Mouse (Mus musculus) left cerebral cortex, adult 9 months (tissue): ENCODE results near the gene Aak1.

ENCODE experiments used
- DNase-seq, 2 experiments: peaks; one replicate each; pipeline ENCODE4 v3.0.0; 2022; ENCODE audit warnings: low spot score in 2 of 2

The Aak1 gene

DNA sequence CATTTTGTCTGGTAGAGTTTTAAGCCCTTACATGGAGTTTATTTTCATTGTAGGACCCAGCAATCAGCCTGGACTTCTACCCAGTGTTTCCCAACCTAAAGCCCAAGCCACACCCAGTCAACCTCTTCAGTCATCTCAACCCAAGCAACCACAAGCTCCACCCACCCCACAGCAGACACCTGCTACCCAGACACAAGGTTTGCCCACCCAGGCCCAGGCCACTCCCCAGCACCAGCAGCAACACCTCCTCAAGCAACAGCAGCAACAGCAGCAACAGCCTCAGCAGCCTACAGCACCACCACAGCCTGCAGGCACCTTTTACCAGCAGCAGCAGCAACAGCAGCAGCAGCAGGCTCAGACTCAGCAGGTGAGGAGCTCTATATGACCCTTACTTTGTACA, 106.9 kb downstream of the Aak1 start:
- no peak for DNase-seq

DNA sequence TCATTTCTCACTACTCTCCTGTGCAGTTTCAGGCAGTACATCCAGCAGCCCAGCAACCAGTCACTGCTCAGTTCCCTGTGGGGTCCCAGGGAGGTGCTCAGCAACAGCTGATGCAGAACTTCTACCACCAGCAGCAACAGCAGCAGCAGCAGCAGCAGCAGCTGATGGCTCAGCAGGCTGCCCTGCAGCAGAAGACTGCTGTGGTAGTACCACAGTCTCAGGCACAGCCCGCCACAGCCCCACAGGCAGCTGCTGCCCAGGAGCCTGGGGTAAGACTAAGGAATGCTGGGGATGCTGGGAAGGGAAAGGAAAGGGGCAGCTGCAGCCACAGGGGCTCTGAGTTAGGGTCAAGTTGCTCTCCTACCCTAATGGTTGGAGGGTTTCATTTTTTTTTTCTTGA, 109.7 kb downstream of the Aak1 start:
- no peak for DNase-seq

DNA sequence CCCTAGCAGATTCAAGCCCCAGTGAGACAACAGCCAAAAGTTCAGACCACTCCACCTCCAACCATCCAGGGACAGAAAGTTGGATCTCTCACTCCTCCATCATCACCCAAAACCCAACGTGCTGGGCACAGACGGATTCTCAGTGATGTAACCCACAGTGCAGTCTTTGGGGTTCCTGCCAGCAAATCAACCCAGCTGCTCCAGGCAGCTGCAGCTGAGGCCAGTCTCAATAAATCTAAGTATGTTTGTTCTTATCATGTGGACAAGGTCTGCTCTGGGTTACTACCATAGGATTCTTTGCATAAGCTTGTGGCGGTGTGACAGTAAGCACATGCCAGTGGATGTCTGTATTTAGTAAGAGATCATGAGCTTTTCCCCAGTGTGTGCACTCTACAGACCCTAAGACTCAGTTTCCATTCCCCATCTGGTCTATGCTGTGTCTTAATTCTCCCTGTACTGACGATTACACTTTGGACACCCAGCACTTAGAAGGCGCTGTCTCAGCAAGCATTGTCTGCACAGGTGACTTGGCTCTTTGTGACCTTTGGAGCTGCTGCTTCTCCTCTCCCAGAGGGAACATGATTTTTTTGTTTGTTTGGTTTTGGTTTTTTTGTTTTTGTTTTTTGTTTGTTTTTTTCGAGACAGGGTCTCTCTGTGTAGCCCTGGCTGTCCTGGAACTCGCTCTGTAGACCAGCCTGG, 114.8 kb downstream of the Aak1 start:
- DNase-seq, result no peak

DNA sequence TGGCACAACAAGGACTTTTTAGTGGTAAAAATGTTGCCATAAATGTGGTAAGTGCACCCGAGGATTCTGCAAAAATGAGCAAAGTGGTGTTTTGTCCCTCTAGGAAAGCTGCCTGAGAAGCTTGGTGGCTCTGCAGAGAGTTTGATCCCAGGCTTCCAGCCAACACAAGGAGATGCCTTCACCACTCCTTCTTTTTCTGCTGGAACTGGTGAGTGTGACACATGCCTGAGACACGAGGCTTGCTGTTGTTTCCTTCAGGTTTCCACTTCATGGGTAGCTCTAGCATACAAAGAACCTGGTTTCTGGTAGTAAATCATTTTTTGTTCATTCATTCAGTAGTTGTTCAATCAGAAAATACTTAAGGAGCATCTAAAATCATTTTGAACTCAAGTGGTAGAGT, 117.8 kb downstream of the Aak1 start:
- DNase-seq, result no peak

DNA sequence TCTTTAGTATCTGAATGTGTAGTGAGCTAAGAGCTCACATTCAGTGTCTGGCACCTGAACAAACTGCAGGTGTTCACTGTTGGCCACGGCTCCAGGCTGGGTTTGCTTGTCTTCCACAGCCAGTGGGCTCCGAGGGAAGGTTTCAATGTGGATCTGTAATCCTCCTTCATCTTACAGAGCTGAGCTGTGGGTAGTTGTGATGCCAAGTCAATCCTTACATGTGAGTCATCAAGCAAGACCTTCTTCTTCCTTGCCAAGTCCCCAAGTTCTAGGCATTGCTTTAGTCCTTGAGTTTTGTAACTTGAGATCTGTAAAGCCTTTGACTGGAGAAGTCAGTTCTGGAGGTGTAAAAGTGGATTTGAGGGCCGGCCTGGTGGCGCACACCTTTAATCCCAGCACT, 124.6 kb downstream of the Aak1 start:
- peak in 1 of 2 experiments; percentile 35 for DNase-seq

DNA sequence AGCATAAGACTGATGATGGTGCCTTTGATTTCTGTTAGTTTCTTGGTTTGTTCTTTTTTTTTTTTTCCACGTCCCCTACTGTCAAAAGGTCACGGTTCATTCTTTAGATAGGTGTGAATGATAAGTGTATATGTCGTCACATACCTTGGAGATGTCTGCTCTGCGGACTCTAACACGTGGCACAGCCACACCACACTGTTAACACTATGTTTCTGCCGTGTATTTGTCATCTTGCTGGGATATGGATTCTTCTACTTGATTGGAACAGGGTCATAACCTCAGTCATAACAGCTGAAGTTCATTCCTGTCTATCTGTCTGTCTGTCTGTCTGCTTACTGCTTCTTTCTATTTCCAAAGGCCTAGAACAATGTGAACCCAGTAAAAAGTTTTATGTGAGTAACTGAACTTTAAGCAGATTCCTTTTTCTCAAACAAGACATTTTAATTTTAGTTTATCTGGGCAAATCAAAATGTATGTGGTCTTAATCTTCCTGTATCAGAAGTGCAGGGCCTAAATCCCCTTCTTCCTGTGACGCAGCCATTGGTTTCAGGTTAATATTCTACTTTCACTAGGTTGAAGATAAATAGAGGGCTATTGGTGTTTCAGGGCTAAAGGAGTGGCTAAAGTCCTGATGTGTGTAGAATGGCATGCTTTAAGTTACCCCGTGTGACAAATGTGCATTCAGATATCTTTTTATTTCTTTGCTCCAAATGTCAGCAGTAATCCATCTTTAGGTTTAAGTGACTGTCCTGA, 129.0 kb downstream of the Aak1 start:
- no peak for DNase-seq

DNA sequence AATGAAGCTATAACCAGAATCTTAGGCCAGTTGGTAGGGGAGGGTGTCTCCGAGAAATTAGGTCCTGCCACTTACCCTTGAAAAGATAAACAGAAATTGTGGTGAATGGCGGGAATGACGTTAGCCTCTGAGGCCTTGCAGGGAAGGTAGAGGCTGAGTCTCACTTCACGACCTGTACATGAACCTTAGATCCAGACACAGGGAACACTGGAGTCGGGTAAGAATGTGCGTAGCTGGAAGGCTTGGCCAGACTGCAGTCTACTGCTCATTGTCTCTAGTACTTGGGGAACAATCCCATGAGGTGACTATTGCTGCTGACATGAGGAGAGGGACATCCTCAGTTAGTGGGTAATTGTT, 129.6 kb downstream of the Aak1 start:
- DNase-seq, result no peak

DNA sequence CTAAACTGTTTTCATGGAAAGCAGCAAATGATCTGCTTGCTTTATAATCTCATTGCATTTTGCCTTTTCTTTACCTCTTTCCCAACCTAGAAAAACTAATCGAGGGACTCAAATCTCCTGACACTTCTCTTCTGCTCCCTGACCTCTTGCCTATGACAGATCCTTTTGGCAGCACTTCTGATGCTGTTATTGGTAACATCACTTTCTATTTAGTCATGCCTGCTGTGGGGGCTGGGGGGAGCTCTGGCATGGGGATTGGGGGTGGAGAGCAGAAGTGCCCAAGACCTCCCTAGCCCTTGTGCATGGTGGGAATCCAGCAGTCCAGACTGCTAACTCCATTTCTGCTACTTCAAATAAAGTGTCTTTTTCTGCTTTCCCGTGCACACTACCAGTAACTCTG, 131.9 kb downstream of the Aak1 start:
- no peak for DNase-seq

DNA sequence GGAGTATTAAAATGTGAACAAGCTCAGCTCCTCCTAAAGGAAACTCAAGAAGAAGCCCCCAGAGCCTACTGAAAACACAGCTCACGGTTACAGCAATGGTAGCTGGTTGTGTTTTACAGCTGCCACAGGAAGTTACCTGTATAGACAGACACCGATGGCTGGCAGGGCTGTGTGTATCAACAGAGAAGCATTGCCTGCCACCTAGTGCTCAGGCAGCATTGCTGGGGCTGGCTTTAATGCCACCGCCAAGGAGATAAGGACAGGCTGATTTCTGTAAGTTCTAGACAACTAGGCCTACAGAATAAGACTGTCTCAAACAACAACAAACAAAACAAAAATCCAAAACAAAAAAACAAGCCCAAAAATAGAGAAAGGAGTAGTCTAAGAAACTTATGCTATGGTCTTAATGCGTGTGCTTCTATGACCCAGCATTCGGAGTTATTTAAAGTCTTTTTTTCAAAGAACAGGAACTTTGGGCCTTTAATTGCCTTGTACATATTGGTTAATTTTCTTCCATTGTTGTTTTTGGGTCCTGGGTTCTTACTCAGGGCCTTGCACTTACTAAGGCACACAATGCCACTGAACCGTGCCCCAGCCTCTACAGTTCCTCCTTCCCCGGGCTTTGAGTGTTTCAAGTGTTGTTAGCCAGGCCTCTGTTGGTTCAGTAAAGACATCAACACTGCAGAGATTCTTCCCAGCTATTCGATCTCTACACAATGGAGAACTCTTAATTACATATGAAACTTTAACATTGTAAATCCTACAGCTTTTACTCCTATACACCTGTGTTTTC, 136.2 kb downstream of the Aak1 start:
- DNase-seq, result no peak

DNA sequence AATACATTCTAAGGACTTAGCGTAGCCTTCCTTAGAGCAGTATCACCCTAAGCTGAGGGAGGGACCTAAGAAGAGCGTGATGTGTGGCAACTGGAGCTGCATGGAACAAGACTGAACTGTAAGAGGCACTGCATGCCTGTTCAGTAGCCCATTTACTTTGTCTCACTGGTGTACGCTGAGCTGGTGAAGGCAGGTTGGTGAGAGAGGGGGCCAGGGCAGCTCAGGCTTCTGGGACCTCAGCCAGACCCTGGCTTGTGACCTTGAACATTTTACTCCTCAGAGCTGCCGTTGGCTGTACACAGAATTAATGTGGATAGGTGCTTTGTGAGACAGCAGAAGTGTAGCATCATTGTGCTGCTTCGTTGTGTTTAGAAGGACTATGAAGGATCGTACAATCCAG, 140.3 kb downstream of the Aak1 start:
- no peak for DNase-seq

DNA sequence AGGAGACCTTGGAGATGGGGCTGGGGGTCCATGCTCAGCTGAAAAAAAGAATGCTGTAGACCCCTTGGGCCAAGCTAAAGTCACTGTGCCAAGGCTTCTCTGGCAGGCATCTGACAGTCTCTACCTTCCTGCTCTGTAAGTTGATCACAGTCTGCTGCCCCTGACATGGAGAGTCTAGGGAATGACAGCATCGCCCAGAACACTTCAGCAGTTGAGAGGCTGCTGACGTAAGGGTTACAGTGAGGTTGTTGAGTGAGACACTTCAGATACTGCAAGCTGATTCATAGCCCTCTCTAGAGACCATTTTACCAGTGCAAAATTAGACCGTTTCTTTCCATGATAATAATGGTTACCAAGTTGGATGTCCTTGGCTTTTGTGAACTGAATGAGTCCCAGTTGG, 141.7 kb downstream of the Aak1 start:
- DNase-seq, result no peak

DNA sequence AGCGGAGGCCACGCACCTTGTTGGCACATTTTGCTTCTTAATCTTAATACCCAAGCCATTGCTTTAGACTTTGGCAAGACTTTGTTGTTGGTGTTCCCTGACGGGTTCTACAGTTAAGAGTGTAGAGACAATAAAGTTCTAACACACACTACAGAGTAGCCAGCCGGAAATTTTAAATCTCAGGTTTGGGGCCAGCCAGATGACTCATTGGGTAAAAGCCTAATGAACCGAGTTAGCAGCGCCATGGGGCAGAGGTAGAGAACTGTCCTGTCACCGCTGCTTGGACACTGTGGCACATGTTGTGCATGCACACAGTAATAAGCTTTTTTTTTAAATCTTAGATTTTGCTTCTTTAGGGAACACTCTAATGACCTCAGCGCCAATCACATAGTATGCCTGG, 143.0 kb downstream of the Aak1 start:
- no peak for DNase-seq

DNA sequence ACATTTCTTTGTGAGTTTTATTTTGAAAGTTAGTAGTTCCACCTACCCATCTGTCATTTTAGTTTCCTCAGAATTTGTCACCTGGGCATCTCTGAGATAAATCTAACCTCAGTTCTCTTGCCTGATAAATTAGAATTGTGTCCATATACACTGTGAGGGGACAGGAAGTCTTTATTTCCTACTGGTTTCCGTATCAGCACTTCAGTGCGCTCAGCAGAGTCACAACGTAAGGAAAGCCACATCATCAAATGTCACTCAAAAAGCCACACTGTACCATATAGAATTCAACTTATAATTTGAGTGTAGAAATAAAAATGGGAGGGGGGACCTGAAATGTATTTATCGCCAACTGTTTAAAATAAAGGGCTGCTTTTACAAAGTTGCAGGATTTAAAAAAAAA, 144.9 kb downstream of the Aak1 start:
- DNase-seq, result no peak

DNA sequence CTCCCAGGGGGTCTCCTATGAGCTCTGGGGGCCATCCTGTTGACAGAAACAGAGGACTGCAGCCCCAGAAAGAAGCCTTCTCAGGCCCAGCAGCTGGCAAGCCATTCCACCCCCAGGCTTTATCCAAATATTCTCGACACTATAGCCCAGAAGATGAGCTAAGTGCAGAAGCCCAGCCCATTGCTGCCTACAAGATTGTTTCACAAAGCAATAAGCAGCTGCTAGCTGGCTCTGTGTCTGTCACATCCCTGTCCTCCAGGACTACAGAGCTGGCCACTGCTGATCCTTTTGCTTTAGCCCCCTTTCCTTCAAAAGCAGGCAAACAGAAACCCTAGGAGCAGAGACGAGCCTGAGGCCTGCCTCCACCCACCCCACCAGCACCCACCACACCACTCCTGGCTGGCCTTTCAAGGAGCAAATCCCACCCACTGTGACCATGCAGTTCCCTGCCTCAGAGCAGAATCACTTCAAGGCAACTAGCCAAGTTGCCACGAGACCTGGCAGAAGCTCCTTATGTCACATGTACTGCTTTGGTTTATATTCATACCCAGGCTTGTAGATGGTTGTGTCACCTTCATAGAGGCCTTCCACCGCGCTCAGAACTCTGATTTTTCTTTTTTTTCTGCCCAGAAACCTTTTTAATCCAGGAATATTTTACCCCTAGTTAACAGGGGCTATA, 147.5 kb downstream of the Aak1 start:
- peak in 1 of 2 experiments; percentile 53 for DNase-seq

DNA sequence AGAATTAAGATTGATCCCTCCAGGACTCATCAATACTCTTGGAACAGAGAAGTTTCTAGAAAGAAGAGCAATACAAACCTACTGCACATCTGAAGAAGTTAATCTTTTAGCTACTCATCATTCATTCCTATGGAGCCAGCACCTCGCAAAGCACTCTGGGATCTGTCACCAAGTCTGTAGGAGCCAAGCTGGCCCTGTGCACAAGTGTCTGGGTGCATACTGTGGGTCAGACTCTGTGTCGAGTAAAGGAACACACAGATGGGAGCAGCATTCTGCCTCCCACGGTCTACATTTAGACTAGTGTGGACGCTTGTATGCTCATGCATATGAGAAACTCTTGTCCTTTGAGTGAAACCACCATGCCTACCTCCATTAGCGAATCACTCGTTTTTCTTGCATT, 148.0 kb downstream of the Aak1 start:
- no peak for DNase-seq

DNA sequence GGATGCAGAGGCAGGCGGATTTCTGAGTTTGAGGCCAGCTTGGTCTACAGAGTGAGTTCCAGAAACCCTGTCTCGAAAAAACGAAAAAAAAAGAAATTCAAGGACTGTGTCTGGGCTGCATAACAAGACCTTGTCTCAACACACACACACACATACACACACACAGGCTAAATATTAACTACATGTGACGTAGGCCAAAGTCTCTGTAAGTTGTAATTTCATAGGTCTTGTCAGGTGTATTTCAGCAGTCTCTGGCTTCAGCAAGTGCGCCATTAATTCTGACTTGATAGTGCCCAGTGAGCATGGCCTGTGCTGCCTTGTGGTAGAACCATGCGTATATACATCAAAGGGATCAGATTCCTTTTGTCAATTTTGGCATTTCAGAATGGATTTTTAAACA, 152.7 kb downstream of the Aak1 start:
- DNase-seq, result no peak

DNA sequence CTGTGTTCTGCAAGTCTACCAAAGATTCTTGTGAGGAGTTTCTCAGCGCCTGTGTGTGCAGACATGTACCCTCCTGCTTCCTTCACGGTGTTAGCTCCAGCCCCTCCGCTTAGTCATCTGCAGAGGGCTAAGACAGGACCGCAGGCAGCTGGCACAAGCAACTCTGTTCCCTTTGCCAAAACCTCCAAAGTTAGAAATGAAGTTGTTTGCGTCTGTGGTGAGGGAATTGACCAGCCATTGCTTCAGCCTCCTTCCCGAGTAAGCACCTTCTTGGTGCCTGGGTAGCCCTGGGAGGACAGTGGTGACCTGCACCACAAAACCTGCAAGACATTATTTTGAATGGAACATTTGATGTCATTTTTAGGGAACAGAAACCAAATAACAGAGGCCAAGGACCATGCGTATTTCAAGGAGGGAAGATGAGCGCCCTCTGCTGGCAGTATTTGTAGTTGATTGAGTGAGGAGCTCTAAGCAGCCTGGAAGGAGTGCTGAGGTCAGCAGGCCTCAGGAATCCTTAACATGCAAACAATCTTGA, 153.3 kb downstream of the Aak1 start:
- DNase-seq, result peak in 1 of 2 experiments; percentile 90

DNA sequence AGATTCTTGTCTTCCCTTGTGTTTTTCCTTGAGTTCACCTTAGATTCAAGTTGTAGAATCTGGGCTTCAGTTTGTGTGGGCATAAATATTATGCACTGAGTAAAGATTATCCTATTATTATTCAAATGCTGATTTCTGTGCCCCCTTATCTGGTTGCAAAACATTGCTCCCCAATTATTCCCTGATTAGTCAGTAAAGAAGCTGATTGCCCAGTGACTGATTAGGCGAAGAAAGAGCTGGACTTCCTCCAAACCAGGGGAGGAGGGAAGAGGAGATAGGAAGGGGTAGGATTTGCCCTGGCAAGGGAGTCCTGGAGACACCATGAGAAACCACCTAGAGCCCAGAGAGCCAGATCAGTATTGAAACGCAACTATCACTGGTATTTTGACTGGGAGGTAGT, 154.8 kb downstream of the Aak1 start:
- DNase-seq, result no peak

DNA sequence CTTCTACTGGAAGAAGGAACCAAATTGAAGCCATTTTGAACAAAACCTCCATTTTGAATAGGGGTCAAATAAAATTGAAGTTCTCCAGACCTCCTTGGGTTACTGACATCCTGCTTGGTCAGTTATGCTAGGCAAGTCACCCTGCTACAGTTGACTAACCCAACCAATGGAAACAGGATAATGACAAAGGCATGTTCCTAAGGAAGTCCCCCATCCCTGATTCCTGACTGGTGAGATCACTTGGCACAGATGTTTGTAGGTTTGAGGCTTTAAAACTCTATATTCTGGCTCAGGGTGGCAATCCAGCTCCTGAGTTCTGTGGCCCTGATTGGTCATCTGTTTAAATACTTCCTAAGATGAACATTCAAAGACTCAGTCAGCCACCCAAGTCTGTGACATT, 156.3 kb downstream of the Aak1 start:
- no peak for DNase-seq

DNA sequence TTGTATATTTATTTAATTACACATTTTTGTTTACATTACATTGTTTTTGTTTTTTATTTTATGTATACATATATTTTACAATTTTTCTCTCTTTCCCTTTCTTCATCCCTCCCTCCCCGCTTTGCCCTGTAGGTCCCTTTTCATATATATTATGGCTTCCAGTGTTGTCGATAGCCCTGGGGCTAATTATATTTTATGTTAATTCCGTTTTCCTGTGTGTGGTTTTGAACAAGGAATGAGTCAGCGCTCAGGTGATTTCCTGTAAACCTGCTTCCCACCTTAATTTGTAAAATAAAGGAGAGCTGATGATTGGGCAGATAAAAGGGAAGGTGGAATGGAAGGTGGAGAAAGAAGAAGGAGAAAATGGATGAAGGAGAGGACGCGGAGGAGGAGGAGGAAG, 159.6 kb downstream of the Aak1 start, which contains the start of gene Nfu1:
TSS of gene Nfu1 (plus strand) at position 350 of the 400 bp plus-strand sequence.
- DNase-seq, result no peak

DNA sequence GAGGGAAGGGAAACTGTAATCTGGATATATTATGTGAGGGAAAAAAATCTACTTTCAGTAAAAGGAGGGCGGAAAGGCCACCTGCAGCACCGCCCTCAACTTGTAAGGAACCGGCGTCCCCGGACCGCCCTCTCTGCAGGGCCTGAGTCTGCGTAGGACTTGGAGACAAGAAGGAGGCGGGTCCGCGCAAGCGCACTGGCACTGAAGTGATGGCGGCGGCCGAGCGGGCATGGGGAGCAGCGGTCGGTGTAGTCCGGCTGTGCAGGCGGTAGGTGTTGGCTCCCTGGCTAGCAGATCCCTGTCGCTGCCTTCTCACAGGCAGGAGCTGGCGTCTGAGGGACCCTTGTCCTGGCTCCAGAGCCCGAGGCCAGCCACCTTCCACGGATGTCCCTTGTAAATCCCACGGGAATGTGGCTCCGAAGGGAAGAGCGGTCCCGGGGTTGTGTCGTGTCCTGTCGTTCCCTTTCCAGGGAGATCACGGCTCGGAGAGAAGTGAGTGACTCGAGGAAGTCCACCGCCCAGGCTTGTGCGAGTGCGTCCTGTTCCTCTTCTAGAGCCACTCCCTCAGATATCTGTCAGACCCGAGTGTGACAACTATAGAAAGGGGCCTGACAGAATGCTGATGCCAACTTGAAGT, 160.5 kb downstream of the Aak1 start:
- peak; percentile 74 to 94 for DNase-seq
